Mouse (Mus musculus): Measurements from ENCODE around the gene Erc2. TPM values are rescaled to one million over a fixed set of nuclear protein-coding genes. Genes with fewer than 3 reads are reported as not detected.

The Erc2 gene
- polyA plus RNA-seq, 1 experiment from 2014 or later = 3.1 TPM

- no peak overlapping the region for H3K27ac ChIP-seq (ENCODE audit: low read depth, low read length)
- no peak for TF ChIP-seq CTCF (IDR thresholded peaks at IDR 0.05; ENCODE audit: low read depth)
- H3K4me3 ChIP-seq (ENCODE audit: low read depth, low read length) = no peak overlapping the region
- WGBS = 62% methylated on average over 6 of the region's 6 CpGs
- H3K36me3 ChIP-seq (ENCODE audit: control insufficient read depth, insufficient read depth) = no peaks in the 10 kb centered on the region
- H3K27me3 ChIP-seq (replicated peaks; ENCODE audit: control insufficient read depth, insufficient read depth, low read length) = no peaks in the 10 kb centered on the region
- ATAC-seq = no peak
- no peak overlapping the region for H3K4me2 ChIP-seq (replicated peaks; ENCODE audit: low read depth)
- 0 out of 2 replicates have a peak, but pooled peaks cover 5% of the 10 kb centered on the region for H3K4me1 ChIP-seq (replicated peaks; ENCODE audit: control insufficient read depth, insufficient read depth, low read length)
- no peaks in the 10 kb centered on the region for H3K9me3 ChIP-seq (ENCODE audit: control insufficient read depth)
- no peak overlapping the region for H3K9ac ChIP-seq (ENCODE audit: low read depth, low read length)
Measured at GRCm38 (mm10) chr14:27789066-27789898, 167.1 kb downstream of the Erc2 start.

- no peak overlapping the region for H3K4me2 ChIP-seq (replicated peaks; ENCODE audit: low read depth)
- H3K4me3 ChIP-seq (ENCODE audit: low read depth, low read length) = no peak overlapping the region
- no peak for TF ChIP-seq CTCF (IDR thresholded peaks at IDR 0.05; ENCODE audit: low read depth)
- H3K27me3 ChIP-seq (replicated peaks; ENCODE audit: control insufficient read depth, insufficient read depth, low read length) = no peaks in the 10 kb centered on the region
- H3K4me1 ChIP-seq (replicated peaks; ENCODE audit: control insufficient read depth, insufficient read depth, low read length) = no peaks in the 10 kb centered on the region
- no peak overlapping the region for H3K27ac ChIP-seq (ENCODE audit: low read depth, low read length)
- no peaks in the 10 kb centered on the region for H3K9me3 ChIP-seq (ENCODE audit: control insufficient read depth)
- WGBS = 89% methylated on average over 11 of the region's 11 CpGs
- ATAC-seq = no peak
- H3K9ac ChIP-seq (ENCODE audit: low read depth, low read length) = no peak overlapping the region
- H3K36me3 ChIP-seq (ENCODE audit: control insufficient read depth, insufficient read depth) = no peaks in the 10 kb centered on the region
Measured at GRCm38 (mm10) chr14:27798184-27798934, 176.1 kb downstream of the Erc2 start.

GRCm38 (mm10) chr14:27800766-27801165, 178.5 kb downstream of the Erc2 start:
- Histone ChIP-seq H3K27ac (ENCODE audit: low read depth, low read length) (no peak overlapping the region), H3K4me2 (replicated peaks; ENCODE audit: low read depth) (no peak overlapping the region), H3K27me3 (replicated peaks; ENCODE audit: control insufficient read depth, insufficient read depth, low read length) (no peaks in the 10 kb centered on the region), H3K4me1 (replicated peaks; ENCODE audit: control insufficient read depth, insufficient read depth, low read length) (no peaks in the 10 kb centered on the region), H3K9ac (ENCODE audit: low read depth, low read length) (no peak overlapping the region), H3K4me3 (ENCODE audit: low read depth, low read length) (no peak overlapping the region), H3K9me3 (ENCODE audit: control insufficient read depth) (no peaks in the 10 kb centered on the region), H3K36me3 (ENCODE audit: control insufficient read depth, insufficient read depth) (no peaks in the 10 kb centered on the region)
- no peak for ATAC-seq
- WGBS = 56% methylated on average over 6 of the region's 6 CpGs
- TF ChIP-seq CTCF (IDR thresholded peaks at IDR 0.05; ENCODE audit: low read depth) = no peak

GRCm38 (mm10) chr14:27803961-27804360, 181.7 kb downstream of the Erc2 start:
- Histone ChIP-seq H3K9ac (ENCODE audit: low read depth, low read length) (no peak overlapping the region), H3K4me1 (replicated peaks; ENCODE audit: control insufficient read depth, insufficient read depth, low read length) (no peaks in the 10 kb centered on the region), H3K4me2 (replicated peaks; ENCODE audit: low read depth) (no peak overlapping the region), H3K36me3 (ENCODE audit: control insufficient read depth, insufficient read depth) (no peaks in the 10 kb centered on the region), H3K9me3 (ENCODE audit: control insufficient read depth) (no peaks in the 10 kb centered on the region), H3K27me3 (replicated peaks; ENCODE audit: control insufficient read depth, insufficient read depth, low read length) (no peaks in the 10 kb centered on the region), H3K27ac (ENCODE audit: low read depth, low read length) (no peak overlapping the region), H3K4me3 (ENCODE audit: low read depth, low read length) (no peak overlapping the region)
- no peak for ATAC-seq
- TF ChIP-seq CTCF (IDR thresholded peaks at IDR 0.05; ENCODE audit: low read depth) = peak; percentile 98
- 94% methylated on average over 3 of the region's 3 CpGs for WGBS

- no peak overlapping the region for H3K9ac ChIP-seq (ENCODE audit: low read depth, low read length)
- no peak overlapping the region for H3K27ac ChIP-seq (ENCODE audit: low read depth, low read length)
- no peak overlapping the region for H3K4me2 ChIP-seq (replicated peaks; ENCODE audit: low read depth)
- ATAC-seq = no peak
- H3K36me3 ChIP-seq (ENCODE audit: control insufficient read depth, insufficient read depth) = no peaks in the 10 kb centered on the region
- H3K27me3 ChIP-seq (replicated peaks; ENCODE audit: control insufficient read depth, insufficient read depth, low read length) = no peaks in the 10 kb centered on the region
- H3K9me3 ChIP-seq (ENCODE audit: control insufficient read depth) = no peaks in the 10 kb centered on the region
- no peaks in the 10 kb centered on the region for H3K4me1 ChIP-seq (replicated peaks; ENCODE audit: control insufficient read depth, insufficient read depth, low read length)
- no peak for TF ChIP-seq CTCF (IDR thresholded peaks at IDR 0.05; ENCODE audit: low read depth)
- no peak overlapping the region for H3K4me3 ChIP-seq (ENCODE audit: low read depth, low read length)
- 80% methylated on average over 13 of the region's 13 CpGs for WGBS
Measured at GRCm38 (mm10) chr14:27805064-27805463, 182.8 kb downstream of the Erc2 start.

GRCm38 (mm10) chr14:27808080-27808479, 185.9 kb downstream of the Erc2 start:
- no peak for ATAC-seq
- peak; percentile 94 for TF ChIP-seq CTCF (IDR thresholded peaks at IDR 0.05; ENCODE audit: low read depth)
- H3K27me3 ChIP-seq (replicated peaks; ENCODE audit: control insufficient read depth, insufficient read depth, low read length) = no peaks in the 10 kb centered on the region
- no peak overlapping the region for H3K4me2 ChIP-seq (replicated peaks; ENCODE audit: low read depth)
- WGBS = 2% methylated on average over 9 of the region's 9 CpGs
- H3K4me3 ChIP-seq (ENCODE audit: low read depth, low read length) = no peak overlapping the region
- no peak overlapping the region for H3K27ac ChIP-seq (ENCODE audit: low read depth, low read length)
- no peaks in the 10 kb centered on the region for H3K9me3 ChIP-seq (ENCODE audit: control insufficient read depth)
- H3K4me1 ChIP-seq (replicated peaks; ENCODE audit: control insufficient read depth, insufficient read depth, low read length) = no peaks in the 10 kb centered on the region
- H3K9ac ChIP-seq (ENCODE audit: low read depth, low read length) = no peak overlapping the region
- H3K36me3 ChIP-seq (ENCODE audit: control insufficient read depth, insufficient read depth) = no peaks in the 10 kb centered on the region
